Mouse (Mus musculus): ENCODE results near the gene Rcor1. TPM values are rescaled to one million over a fixed set of nuclear protein-coding genes. Genes with fewer than 3 reads are reported as not detected.

Rcor1 gene
- total RNA-seq, 2 experiments from 2014 or later, result 31.0 to 40.1 TPM

- no peak for ATAC-seq (replicated peaks; ENCODE audit: low FRiP score, poor library complexity, severe bottlenecking)
Observed at GRCm38 (mm10) chr12:111153946-111154345, 114.8 kb downstream of the Rcor1 start.

- ATAC-seq (replicated peaks; ENCODE audit: low FRiP score, poor library complexity, severe bottlenecking), result no peak
Observed at GRCm38 (mm10) chr12:111154641-111155040, 115.5 kb downstream of the Rcor1 start.

- no peak for ATAC-seq (replicated peaks; ENCODE audit: low FRiP score, poor library complexity, severe bottlenecking)
Observed at GRCm38 (mm10) chr12:111155756-111156155, 116.6 kb downstream of the Rcor1 start.

- no peak for ATAC-seq (replicated peaks; ENCODE audit: low FRiP score, poor library complexity, severe bottlenecking)
Observed at GRCm38 (mm10) chr12:111159659-111160428, 120.7 kb downstream of the Rcor1 start.

- ATAC-seq (replicated peaks; ENCODE audit: low FRiP score, poor library complexity, severe bottlenecking), result no peak
Observed at GRCm38 (mm10) chr12:111160871-111161270, 121.7 kb downstream of the Rcor1 start.

- no peak for ATAC-seq (replicated peaks; ENCODE audit: low FRiP score, poor library complexity, severe bottlenecking)
Observed at GRCm38 (mm10) chr12:111161943-111162311, 122.8 kb downstream of the Rcor1 start.

GRCm38 (mm10) chr12:111162312-111163061, 123.3 kb downstream of the Rcor1 start:
- no peak for ATAC-seq (replicated peaks; ENCODE audit: low FRiP score, poor library complexity, severe bottlenecking)

GRCm38 (mm10) chr12:111164310-111164751, 125.2 kb downstream of the Rcor1 start:
- ATAC-seq (replicated peaks; ENCODE audit: low FRiP score, poor library complexity, severe bottlenecking), result no peak

- ATAC-seq (replicated peaks; ENCODE audit: low FRiP score, poor library complexity, severe bottlenecking), result no peak
Observed at GRCm38 (mm10) chr12:111165146-111165812, 126.1 kb downstream of the Rcor1 start.

Other genes starting within 250 kb of the Rcor1 start
- gene Mok, start 198.4 kb upstream of the Rcor1 start, total RNA-seq (2015; ENCODE audit: low replicate concordance), result not detected in 2 replicates
- 0.26 TPM in 1 of 2 replicates, not detected in the other for gene Mok, start 198.4 kb upstream of the Rcor1 start, total RNA-seq (2017; ENCODE audit: low replicate concordance)
- 1.1 TPM in 1 of 2 replicates, not detected in the other for gene Zfp839, start 189.1 kb upstream of the Rcor1 start, total RNA-seq (2015; ENCODE audit: low replicate concordance)
- gene Zfp839, start 189.1 kb upstream of the Rcor1 start, total RNA-seq (2017; ENCODE audit: low replicate concordance), result 0.77 TPM in 1 of 2 replicates, not detected in the other
- gene Cinp, start 150.2 kb upstream of the Rcor1 start, total RNA-seq (2015; ENCODE audit: low replicate concordance), result 15.9 and 29.8 TPM in 2 replicates
- 21.9 and 22.5 TPM in 2 replicates for gene Cinp, start 150.2 kb upstream of the Rcor1 start, total RNA-seq (2017; ENCODE audit: low replicate concordance)
- gene Tecpr2, start 150.1 kb upstream of the Rcor1 start, total RNA-seq (2015; ENCODE audit: low replicate concordance), result 1.3 and 1.8 TPM in 2 replicates
- gene Tecpr2, start 150.1 kb upstream of the Rcor1 start, total RNA-seq (2017; ENCODE audit: low replicate concordance), result 3.1 and 11.8 TPM in 2 replicates
- 8.4 and 13.3 TPM in 2 replicates for gene Ankrd9, start 60.3 kb upstream of the Rcor1 start, total RNA-seq (2015; ENCODE audit: low replicate concordance)
- 18.3 and 20.3 TPM in 2 replicates for gene Ankrd9, start 60.3 kb upstream of the Rcor1 start, total RNA-seq (2017; ENCODE audit: low replicate concordance)
- 1.8 and 2.5 TPM in 2 replicates for gene Traf3, start 127.0 kb downstream of the Rcor1 start, total RNA-seq (2015; ENCODE audit: low replicate concordance)
- gene Traf3, start 127.0 kb downstream of the Rcor1 start, total RNA-seq (2017; ENCODE audit: low replicate concordance), result 1.9 and 2.3 TPM in 2 replicates
- gene 4930595D18Rik, start 145.1 kb downstream of the Rcor1 start, total RNA-seq (2015; ENCODE audit: low replicate concordance), result not detected in 2 replicates
- gene 4930595D18Rik, start 145.1 kb downstream of the Rcor1 start, total RNA-seq (2017; ENCODE audit: low replicate concordance), result not detected in 2 replicates
- gene Amn, start 231.7 kb downstream of the Rcor1 start, total RNA-seq (2015; ENCODE audit: low replicate concordance), result not detected in 2 replicates
- not detected in 2 replicates for gene Amn, start 231.7 kb downstream of the Rcor1 start, total RNA-seq (2017; ENCODE audit: low replicate concordance)